Mouse (Mus musculus) erythroblast, adult 5-6 weeks (primary cell): ENCODE data around the gene Gm20696. TPM values are rescaled to one million over a fixed set of nuclear protein-coding genes. Genes with fewer than 3 reads are reported as not detected.

Experiments
- ATAC-seq: replicated peaks from 2 replicates; pipeline ENCODE4 v1.8.0; 2016; ENCODE audit warnings: moderate number of reproducible peaks, mild to moderate bottlenecking, moderate TSS enrichment, inconsistent platforms; ENCODE audit not compliant: poor library complexity, low FRiP score, severe bottlenecking
- total RNA-seq, 2 experiments: library from RNA; stranded (forward) in 1 of 2; stranded (reverse) in 1 of 2; fragments of 150-400 nt in 1 of 2; fragments of 200-764, 138-1000 nt in 1 of 2; gene quantifications; 2 replicates each; pipeline versions ENCODE4 v1.2.3 to v1.2.4; 2015 to 2017; ENCODE audit warnings: low replicate concordance in 2 of 2

The Gm20696 gene
- total RNA-seq, 2 experiments from 2014 or later: 2.7 to 3.7 TPM

GRCm38 (mm10) chr6:99626347-99626746 lies 40.2 kb downstream of the Gm20696 start:
- no peak for ATAC-seq

DNA sequence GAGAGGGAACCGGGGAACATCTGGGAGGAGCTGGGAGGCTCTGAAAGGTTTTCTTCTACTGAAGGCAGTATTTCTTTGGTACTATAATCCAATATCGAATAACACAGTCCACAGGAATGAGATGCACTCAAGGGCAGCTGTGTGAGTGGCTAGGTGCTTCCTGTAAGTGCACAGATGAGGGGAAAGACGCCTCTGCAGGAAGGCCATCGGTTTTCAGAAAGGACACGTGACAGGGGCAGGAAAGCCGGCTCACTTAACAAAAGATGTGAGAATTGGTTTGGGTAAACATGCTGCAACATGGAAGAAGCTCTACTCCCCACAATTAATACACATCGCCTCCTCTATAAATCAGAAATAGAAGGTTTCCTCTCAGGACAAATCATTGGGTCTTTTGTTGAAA lies 40.8 kb downstream of the Gm20696 start:
- no peak for ATAC-seq

DNA sequence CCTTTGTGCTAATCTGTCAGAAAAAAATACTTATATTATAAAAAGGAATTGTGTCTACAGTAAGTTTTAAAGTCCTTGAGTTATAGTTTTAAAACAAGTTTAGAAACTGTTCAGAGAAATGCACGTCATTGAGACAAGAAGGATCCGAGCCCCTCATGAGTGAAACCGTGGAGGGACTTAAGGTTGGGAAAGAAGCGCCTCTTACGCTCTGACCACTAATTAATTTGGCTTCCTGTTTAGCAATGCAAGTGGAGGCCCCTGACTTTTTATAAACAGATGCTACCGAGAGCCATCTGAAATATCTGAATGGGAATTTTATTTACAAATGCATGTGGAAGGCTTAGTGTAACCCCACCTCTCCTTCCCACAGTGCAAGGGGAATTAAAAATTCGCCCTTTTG lies 41.3 kb downstream of the Gm20696 start:
- ATAC-seq: no peak

- no peak for ATAC-seq
Measured at GRCm38 (mm10) chr6:99624542-99624941, 42.1 kb downstream of the Gm20696 start.

GRCm38 (mm10) chr6:99623641-99624040 lies 43.0 kb downstream of the Gm20696 start:
- no peak for ATAC-seq

GRCm38 (mm10) chr6:99621167-99621566 lies 45.4 kb downstream of the Gm20696 start:
- no peak for ATAC-seq

- no peak for ATAC-seq
Measured at GRCm38 (mm10) chr6:99620471-99620870, 46.1 kb downstream of the Gm20696 start.

DNA sequence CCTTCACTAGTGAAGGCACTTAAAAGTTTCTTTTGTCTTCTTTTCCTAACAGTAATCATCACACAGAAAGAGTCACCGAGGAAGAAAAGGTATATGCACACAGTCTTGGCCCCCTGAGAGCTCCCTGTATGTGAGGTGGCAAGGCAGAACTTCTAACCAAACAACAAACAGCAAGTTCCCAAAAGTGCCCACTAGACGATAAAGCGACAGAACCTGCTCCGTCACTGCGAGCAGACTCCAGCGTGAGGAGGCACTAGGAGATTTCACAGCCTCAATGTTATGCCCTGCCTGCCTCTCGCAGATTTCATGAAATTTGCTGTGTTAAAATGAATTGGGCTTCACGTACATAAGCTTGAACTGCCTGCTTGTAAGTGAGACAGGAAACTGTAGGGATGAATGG lies 46.6 kb downstream of the Gm20696 start:
- ATAC-seq: no peak

- ATAC-seq: no peak
Measured at GRCm38 (mm10) chr6:99619466-99619865, 47.1 kb downstream of the Gm20696 start.

DNA sequence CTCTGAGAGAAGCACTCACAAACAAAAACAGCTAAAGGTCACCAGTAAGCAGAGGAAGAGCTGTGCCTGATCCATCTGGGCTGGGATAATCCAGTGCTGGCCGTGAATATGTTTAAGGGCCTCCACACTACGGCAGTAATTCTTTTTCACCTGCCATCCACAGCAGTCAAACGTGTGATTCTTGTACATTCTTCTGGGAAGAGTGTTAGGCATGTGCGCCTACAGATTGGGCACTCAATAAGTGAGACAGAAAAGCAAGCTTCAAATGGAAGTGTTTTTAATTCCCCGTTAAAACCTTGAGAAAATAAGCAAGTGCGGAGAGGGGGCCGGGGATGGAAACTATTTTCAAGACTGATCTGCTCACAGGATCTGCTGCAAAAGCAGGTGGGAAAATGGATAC lies 48.7 kb downstream of the Gm20696 start:
- no peak for ATAC-seq

DNA sequence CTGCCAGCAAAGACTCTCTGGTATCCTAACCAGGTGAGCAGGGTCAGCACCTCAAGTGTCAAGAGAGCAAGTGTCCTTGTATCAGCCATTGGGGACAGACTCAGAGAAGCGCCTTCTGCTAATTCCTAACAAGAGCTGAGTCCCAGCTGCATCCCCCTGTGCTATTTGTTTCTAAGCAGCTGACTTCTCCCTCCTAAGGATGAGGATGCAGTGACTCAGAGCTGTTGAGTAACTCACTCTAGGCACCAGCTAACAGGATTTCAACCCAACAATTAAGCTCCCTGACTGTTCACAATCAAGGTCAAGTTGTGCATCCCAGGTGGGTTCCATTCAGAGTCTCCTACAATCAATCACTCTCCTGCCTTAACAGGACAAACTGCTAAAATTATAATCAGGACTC lies 49.2 kb downstream of the Gm20696 start:
- no peak for ATAC-seq

DNA sequence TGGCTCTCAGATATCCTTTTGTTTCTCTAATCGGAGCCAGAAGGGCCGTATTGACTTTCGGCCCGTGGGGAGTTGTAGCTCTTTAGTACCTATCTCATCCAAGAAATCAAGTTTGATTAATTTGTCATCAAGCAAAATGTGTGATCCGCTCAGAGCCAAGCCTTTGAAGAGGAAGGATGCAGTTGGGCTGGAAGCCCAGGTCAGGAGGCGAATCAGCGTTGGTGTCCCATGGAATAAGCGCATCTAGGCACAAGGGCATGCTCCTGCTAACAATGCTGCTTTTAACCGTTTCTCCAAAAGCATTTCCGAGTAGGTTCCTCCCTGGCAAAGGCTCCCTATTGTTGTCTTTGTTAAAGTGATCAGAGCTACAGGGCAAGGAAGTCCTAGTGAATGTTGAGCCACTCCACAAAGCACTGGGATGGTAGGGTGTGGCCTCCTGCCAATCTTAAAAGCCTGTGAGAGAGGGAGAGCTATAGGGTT lies 51.3 kb downstream of the Gm20696 start:
- ATAC-seq: no peak

DNA sequence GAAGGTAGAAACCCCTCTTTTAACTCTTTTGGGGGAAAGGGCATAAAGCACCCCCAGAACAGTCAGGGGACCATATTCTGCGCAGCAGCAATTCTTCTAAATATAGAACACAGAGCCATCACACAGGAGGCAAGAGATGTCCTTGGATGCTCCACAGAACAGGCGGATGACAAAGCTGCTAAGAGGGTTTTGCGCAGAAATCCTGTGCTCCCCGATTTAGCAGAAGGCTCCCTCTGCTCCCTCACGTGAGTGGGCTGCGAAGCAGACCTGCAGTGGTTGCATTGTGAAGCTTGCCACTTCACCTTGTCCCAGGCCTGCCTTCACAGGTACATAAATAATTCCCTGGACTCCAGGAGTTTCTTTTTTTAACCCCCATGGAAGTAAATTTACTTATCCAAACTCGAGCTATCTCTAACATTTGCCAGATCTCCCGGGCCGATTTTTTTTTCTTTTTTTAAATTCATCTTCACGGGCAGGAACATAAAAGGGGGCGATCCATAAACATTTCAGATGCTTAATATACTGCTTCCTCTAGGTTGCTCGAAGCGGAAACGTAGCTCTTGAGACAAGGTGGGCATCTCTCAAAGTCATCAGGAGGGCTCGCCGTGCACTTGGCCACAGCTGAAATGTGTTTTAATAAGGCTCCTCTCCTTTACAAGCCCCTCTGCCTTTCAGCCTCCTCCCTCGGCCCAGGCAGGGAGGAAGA lies 51.9 kb downstream of the Gm20696 start:
- no peak for ATAC-seq

GRCm38 (mm10) chr6:99611866-99612265 lies 54.7 kb downstream of the Gm20696 start:
- no peak for ATAC-seq

DNA sequence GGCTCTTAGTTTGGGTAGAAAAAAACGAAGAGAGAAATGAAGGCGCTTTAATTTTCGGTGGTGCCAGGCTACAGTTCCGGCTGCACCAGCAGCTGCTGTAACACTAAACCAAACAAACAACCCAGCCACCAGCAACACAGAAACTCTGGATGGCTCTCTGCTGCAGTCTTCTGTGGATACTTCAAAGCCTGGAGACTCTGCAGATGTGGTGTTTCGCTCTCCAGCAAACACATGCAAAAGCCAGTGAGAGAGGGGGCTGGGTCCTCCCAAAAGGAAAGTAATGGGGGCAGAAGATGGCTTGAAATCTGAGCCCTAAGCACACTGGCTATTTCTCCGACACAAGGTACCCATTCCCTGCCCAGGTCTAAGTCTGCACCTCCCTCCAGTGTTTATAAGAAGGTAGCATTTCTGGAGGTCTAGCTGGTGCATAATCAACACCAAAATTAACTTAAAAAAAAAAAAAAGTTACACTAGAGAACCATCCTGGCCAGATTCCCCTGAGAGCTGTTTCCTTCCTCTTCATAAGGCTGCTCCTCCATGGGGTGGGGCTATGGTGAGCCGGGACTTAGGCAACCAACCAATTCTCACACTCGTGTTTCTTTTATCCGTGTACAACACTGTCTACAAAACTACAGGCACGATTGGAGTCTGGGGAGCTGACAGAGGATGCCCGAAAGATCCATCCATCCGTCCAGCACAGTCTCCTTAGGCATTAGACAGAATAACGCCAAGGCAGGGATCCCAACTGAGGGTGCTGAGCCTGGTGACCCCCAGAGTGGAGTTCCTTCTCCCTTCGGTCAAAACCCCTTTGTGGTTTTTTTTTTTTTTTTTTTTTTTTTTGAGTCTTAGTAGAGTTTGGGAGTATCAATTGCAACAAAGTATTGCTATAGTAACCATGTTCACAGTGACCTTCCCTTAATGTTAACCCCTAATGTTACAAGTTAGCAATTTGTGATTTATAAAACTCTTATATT lies 55.9 kb downstream of the Gm20696 start:
- ATAC-seq: no peak

GRCm38 (mm10) chr6:99606079-99606478 lies 60.5 kb downstream of the Gm20696 start:
- ATAC-seq: no peak

GRCm38 (mm10) chr6:99604758-99605157 lies 61.8 kb downstream of the Gm20696 start:
- ATAC-seq: no peak

DNA sequence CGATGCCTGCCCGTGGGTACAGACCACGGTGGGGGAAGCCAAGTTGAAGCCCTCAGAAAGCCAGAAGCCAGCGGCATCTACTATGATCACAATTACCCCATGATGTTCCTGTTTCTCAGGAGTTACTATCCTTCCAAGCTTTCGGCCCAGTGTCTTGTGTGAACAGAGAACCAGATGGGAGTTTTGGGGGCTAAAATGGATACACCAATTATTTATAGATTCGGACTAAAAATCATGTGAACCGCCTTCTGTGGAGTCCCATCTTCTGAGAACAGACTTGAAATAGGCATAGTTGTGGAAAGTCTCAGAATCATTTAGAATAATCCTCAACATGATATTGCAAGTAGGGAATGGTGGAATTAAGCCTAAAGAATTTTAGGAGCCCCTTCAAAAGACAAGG lies 64.2 kb downstream of the Gm20696 start:
- no peak for ATAC-seq

GRCm38 (mm10) chr6:99600886-99601285 lies 65.7 kb downstream of the Gm20696 start:
- no peak for ATAC-seq

DNA sequence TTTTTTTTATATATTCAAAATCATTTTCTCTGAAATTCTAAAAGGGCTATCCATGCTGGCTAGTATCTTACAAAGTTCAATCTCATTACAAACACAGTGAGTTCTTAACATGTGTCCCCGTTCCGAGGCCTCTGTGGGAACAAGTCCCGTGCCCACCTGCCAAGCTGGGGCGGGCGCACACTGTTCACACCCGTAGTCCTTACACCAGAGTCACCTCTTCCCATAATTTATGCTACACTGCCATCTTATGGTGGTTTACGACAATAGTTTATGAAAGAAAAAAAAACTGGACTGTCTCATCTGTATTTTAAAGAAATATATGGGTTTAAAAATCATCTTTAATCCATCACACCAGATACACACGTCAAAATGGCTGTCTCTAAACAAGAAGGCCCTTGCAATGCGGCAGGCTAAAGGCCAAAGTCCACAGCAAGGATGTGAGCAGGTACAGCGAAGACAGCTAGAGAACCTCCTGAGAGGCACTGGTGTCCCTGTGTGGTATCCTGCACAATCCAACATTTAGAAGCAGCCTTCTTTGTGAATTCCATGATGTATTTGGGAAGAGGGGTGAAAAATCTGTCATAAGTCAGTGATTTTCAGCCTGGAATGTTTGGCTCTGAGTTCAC lies 66.3 kb downstream of the Gm20696 start:
- no peak for ATAC-seq
